Mouse (Mus musculus): ENCODE measurements around the gene Bend5. TPM values are rescaled to one million over a fixed set of nuclear protein-coding genes. Genes with fewer than 3 reads are reported as not detected.

The Bend5 gene
- polyA plus RNA-seq, 1 experiment from 2014 or later = 22.7 TPM

GRCm38 (mm10) chr4:111399784-111400183, 15.0 kb upstream of the Bend5 start:
- Histone ChIP-seq H3K27ac (replicated peaks) (no peak overlapping the region), H3K36me3 (ENCODE audit: control insufficient read depth, insufficient read depth, low read length) (no peaks in the 10 kb centered on the region), H3K9ac (ENCODE audit: low read length) (no peak overlapping the region), H3K9me3 (ENCODE audit: control insufficient read depth, low read length) (no peaks in the 10 kb centered on the region), H3K4me1 (replicated peaks; ENCODE audit: control insufficient read depth, insufficient read depth) (no peaks in the 10 kb centered on the region), H3K4me3 (ENCODE audit: low read depth, low read length) (no peak overlapping the region), H3K4me2 (replicated peaks; ENCODE audit: low read depth) (no peak overlapping the region), H3K27me3 (ENCODE audit: control insufficient read depth, insufficient read depth, low read length) (no peaks in the 10 kb centered on the region)
- DNase-seq (ENCODE audit: low spot score) = no peak
- no peak for ATAC-seq (ENCODE audit: low FRiP score, low TSS enrichment)
- TF ChIP-seq EP300 (optimal IDR thresholded peaks at IDR 0.05) (no peak), CTCF (IDR thresholded peaks at IDR 0.05; ENCODE audit: low read depth) (no peak)

GRCm38 (mm10) chr4:111400676-111401075, 14.1 kb upstream of the Bend5 start:
- TF ChIP-seq CTCF (IDR thresholded peaks at IDR 0.05; ENCODE audit: low read depth) = no peak
- TF ChIP-seq EP300 (optimal IDR thresholded peaks at IDR 0.05) = no peak
- DNase-seq (ENCODE audit: low spot score) (no peak), ATAC-seq (ENCODE audit: low FRiP score, low TSS enrichment) (no peak)
- no peak overlapping the region for H3K9ac ChIP-seq (ENCODE audit: low read length)
- H3K4me1 ChIP-seq (replicated peaks; ENCODE audit: control insufficient read depth, insufficient read depth) = no peaks in the 10 kb centered on the region
- no peak overlapping the region for H3K27ac ChIP-seq (replicated peaks)
- 40% methylated on average over 2 of the region's 2 CpGs for WGBS
- H3K27me3 ChIP-seq (ENCODE audit: control insufficient read depth, insufficient read depth, low read length) = no peaks in the 10 kb centered on the region
- no peaks in the 10 kb centered on the region for H3K36me3 ChIP-seq (ENCODE audit: control insufficient read depth, insufficient read depth, low read length)
- no peak overlapping the region for H3K4me3 ChIP-seq (ENCODE audit: low read depth, low read length)
- no peak overlapping the region for H3K4me2 ChIP-seq (replicated peaks; ENCODE audit: low read depth)
- H3K9me3 ChIP-seq (ENCODE audit: control insufficient read depth, low read length) = no peaks in the 10 kb centered on the region

GRCm38 (mm10) chr4:111403243-111403642, 11.6 kb upstream of the Bend5 start:
- H3K27ac ChIP-seq (replicated peaks) = no peak overlapping the region

GRCm38 (mm10) chr4:111410731-111411130, 4.1 kb upstream of the Bend5 start:
- H3K27me3 ChIP-seq (ENCODE audit: control insufficient read depth, insufficient read depth, low read length) = no peaks in the 10 kb centered on the region
- ATAC-seq (ENCODE audit: low FRiP score, low TSS enrichment) (no peak), DNase-seq (ENCODE audit: low spot score) (no peak)
- no peaks in the 10 kb centered on the region for H3K36me3 ChIP-seq (ENCODE audit: control insufficient read depth, insufficient read depth, low read length)
- peaks cover 3% of the 10 kb centered on the region; the same call in 1 of the 2 replicates for H3K4me1 ChIP-seq (replicated peaks; ENCODE audit: control insufficient read depth, insufficient read depth)
- no peak overlapping the region for H3K4me2 ChIP-seq (replicated peaks; ENCODE audit: low read depth)
- H3K27ac ChIP-seq (replicated peaks) = no peak overlapping the region
- WGBS = 65% methylated on average over 4 of the region's 4 CpGs
- TF ChIP-seq EP300 (optimal IDR thresholded peaks at IDR 0.05) = no peak
- TF ChIP-seq CTCF (IDR thresholded peaks at IDR 0.05; ENCODE audit: low read depth) = no peak
- H3K9me3 ChIP-seq (ENCODE audit: control insufficient read depth, low read length) = no peaks in the 10 kb centered on the region
- no peak overlapping the region for H3K4me3 ChIP-seq (ENCODE audit: low read depth, low read length)
- no peak overlapping the region for H3K9ac ChIP-seq (ENCODE audit: low read length)

More at GRCm38 (mm10) chr4:111403243-111403642, 11.6 kb upstream of the Bend5 start:
- DNase-seq (ENCODE audit: low spot score) (no peak), ATAC-seq (ENCODE audit: low FRiP score, low TSS enrichment) (no peak)
- Histone ChIP-seq H3K36me3 (ENCODE audit: control insufficient read depth, insufficient read depth, low read length) (no peaks in the 10 kb centered on the region), H3K9ac (ENCODE audit: low read length) (no peak overlapping the region), H3K4me3 (ENCODE audit: low read depth, low read length) (no peak overlapping the region), H3K27me3 (ENCODE audit: control insufficient read depth, insufficient read depth, low read length) (no peaks in the 10 kb centered on the region), H3K4me1 (replicated peaks; ENCODE audit: control insufficient read depth, insufficient read depth) (no peaks in the 10 kb centered on the region), H3K9me3 (ENCODE audit: control insufficient read depth, low read length) (no peaks in the 10 kb centered on the region), H3K4me2 (replicated peaks; ENCODE audit: low read depth) (no peak overlapping the region)
- no peak for TF ChIP-seq EP300 (optimal IDR thresholded peaks at IDR 0.05)
- TF ChIP-seq CTCF (IDR thresholded peaks at IDR 0.05; ENCODE audit: low read depth) = no peak
- WGBS = 14% methylated on average over 1 of the region's 1 CpGs

- H3K9me3 ChIP-seq (ENCODE audit: control insufficient read depth, low read length) = no peaks in the 10 kb centered on the region
- WGBS = under 1% methylated on average over 6 of the region's 6 CpGs
- no peaks in the 10 kb centered on the region for H3K27me3 ChIP-seq (ENCODE audit: control insufficient read depth, insufficient read depth, low read length)
- peak overlapping the region; percentile 88 for H3K9ac ChIP-seq (ENCODE audit: low read length)
- no peak overlapping the region; the same call in 1 of the 2 replicates for H3K27ac ChIP-seq (replicated peaks)
- H3K4me2 ChIP-seq (replicated peaks; ENCODE audit: low read depth) = peak overlapping the region; percentile 86
- H3K4me1 ChIP-seq (replicated peaks; ENCODE audit: control insufficient read depth, insufficient read depth) = peaks cover 12% of the 10 kb centered on the region
- 0 out of 2 replicates have a peak, but pooled peaks have one; percentile 2 for TF ChIP-seq CTCF (IDR thresholded peaks at IDR 0.05; ENCODE audit: low read depth)
- no peak for TF ChIP-seq EP300 (optimal IDR thresholded peaks at IDR 0.05)
- no peak for DNase-seq (ENCODE audit: low spot score)
- ATAC-seq (ENCODE audit: low FRiP score, low TSS enrichment) = peak; percentile 24
- H3K4me3 ChIP-seq (ENCODE audit: low read depth, low read length) = peak overlapping the region; percentile 77
- H3K36me3 ChIP-seq (ENCODE audit: control insufficient read depth, insufficient read depth, low read length) = no peaks in the 10 kb centered on the region
Measured at GRCm38 (mm10) chr4:111414399-111414798, 407 bp upstream of the Bend5 start.

- DNase-seq (ENCODE audit: low spot score) = no peak
- peak overlapping the region; percentile 77 for H3K4me3 ChIP-seq (ENCODE audit: low read depth, low read length)
- no peaks in the 10 kb centered on the region for H3K27me3 ChIP-seq (ENCODE audit: control insufficient read depth, insufficient read depth, low read length)
- H3K4me1 ChIP-seq (replicated peaks; ENCODE audit: control insufficient read depth, insufficient read depth) = peaks cover 12% of the 10 kb centered on the region
- peak overlapping the region; percentile 88 for H3K9ac ChIP-seq (ENCODE audit: low read length)
- H3K4me2 ChIP-seq (replicated peaks; ENCODE audit: low read depth) = peak overlapping the region; percentile 86
- TF ChIP-seq CTCF (IDR thresholded peaks at IDR 0.05; ENCODE audit: low read depth) (no peak), EP300 (optimal IDR thresholded peaks at IDR 0.05) (no peak)
- no peaks in the 10 kb centered on the region for H3K36me3 ChIP-seq (ENCODE audit: control insufficient read depth, insufficient read depth, low read length)
- WGBS = 59% methylated on average over 3 of the region's 3 CpGs
- ATAC-seq (ENCODE audit: low FRiP score, low TSS enrichment) = no peak
- no peaks in the 10 kb centered on the region for H3K9me3 ChIP-seq (ENCODE audit: control insufficient read depth, low read length)
- no peak overlapping the region for H3K27ac ChIP-seq (replicated peaks)
Measured at GRCm38 (mm10) chr4:111416126-111416525, 1.3 kb downstream of the Bend5 start.

Data from stomach, postnatal 0 days (tissue).